Mouse (Mus musculus): Measurements from ENCODE around the gene Jag1. TPM values are rescaled to one million over a fixed set of nuclear protein-coding genes. Genes with fewer than 3 reads are reported as not detected.
A peak's percentile ranks its signal among the peaks of the same experiment; 100 is the strongest.

Gene Jag1
- 36.6 and 56.2 TPM in 2 replicates for polyA plus RNA-seq (2014; fragmentation: Nextera tagmentation; extraction: Ambion mirVana)

- no peak for ATAC-seq (ENCODE audit: low FRiP score, low TSS enrichment)
- Histone ChIP-seq H3K4me3 (ENCODE audit: low read length) (peak within 1 kb of the TSS; percentile 71), H3K36me3 (ENCODE audit: control insufficient read depth, insufficient read depth, low read length) (no peaks in the 10 kb centered on the region), H3K27ac (ENCODE audit: low read depth, low read length) (peak within 1 kb of the TSS; percentile 96), H3K9ac (ENCODE audit: low read depth, low read length) (peak within 1 kb of the TSS; percentile 83), H3K4me1 (ENCODE audit: control insufficient read depth, insufficient read depth, low read length) (peaks cover 14% of the 10 kb centered on the region), H3K27me3 (ENCODE audit: control insufficient read depth, insufficient read depth, low read length) (no peaks in the 10 kb centered on the region), H3K4me2 (replicated peaks; ENCODE audit: low read depth, low read length) (peak within 1 kb of the TSS; percentile 87), H3K9me3 (ENCODE audit: control insufficient read depth, low read length) (no peaks in the 10 kb centered on the region)
- under 1% methylated on average over 59 of the region's 59 CpGs for WGBS
Measured at GRCm38 (mm10) chr2:137116025-137116674, at the start of gene Jag1. Gene Jag1, minus strand, starts transcription at chr2:137116644.

- Histone ChIP-seq H3K9me3 (ENCODE audit: control insufficient read depth, low read length) (peaks cover 3% of the 10 kb centered on the region; the same call in 1 of the 2 replicates), H3K4me3 (ENCODE audit: low read length) (no peak overlapping the region), H3K27ac (ENCODE audit: low read depth, low read length) (no peak overlapping the region), H3K27me3 (ENCODE audit: control insufficient read depth, insufficient read depth, low read length) (no peaks in the 10 kb centered on the region), H3K9ac (ENCODE audit: low read depth, low read length) (no peak overlapping the region), H3K4me1 (ENCODE audit: control insufficient read depth, insufficient read depth, low read length) (no peaks in the 10 kb centered on the region), H3K36me3 (ENCODE audit: control insufficient read depth, insufficient read depth, low read length) (no peaks in the 10 kb centered on the region), H3K4me2 (replicated peaks; ENCODE audit: low read depth, low read length) (no peak overlapping the region)
- 55% methylated on average over 1 of the region's 1 CpGs for WGBS
- ATAC-seq (ENCODE audit: low FRiP score, low TSS enrichment) = peak; percentile 61; the same call in 1 of the 2 replicates
Measured at GRCm38 (mm10) chr2:137156018-137156417, 39.6 kb upstream of the Jag1 start.

- ATAC-seq (ENCODE audit: low FRiP score, low TSS enrichment) = peak; percentile 80
- Histone ChIP-seq H3K9ac (ENCODE audit: low read depth, low read length) (no peak overlapping the region), H3K9me3 (ENCODE audit: control insufficient read depth, low read length) (no peaks in the 10 kb centered on the region), H3K27ac (ENCODE audit: low read depth, low read length) (no peak overlapping the region; the same call in 1 of the 2 replicates), H3K4me2 (replicated peaks; ENCODE audit: low read depth, low read length) (no peak overlapping the region), H3K27me3 (ENCODE audit: control insufficient read depth, insufficient read depth, low read length) (no peaks in the 10 kb centered on the region), H3K4me1 (ENCODE audit: control insufficient read depth, insufficient read depth, low read length) (no peaks in the 10 kb centered on the region), H3K36me3 (ENCODE audit: control insufficient read depth, insufficient read depth, low read length) (no peaks in the 10 kb centered on the region), H3K4me3 (ENCODE audit: low read length) (no peak overlapping the region)
- 42% methylated on average over 4 of the region's 4 CpGs for WGBS
Measured at GRCm38 (mm10) chr2:137153825-137154224, 37.4 kb upstream of the Jag1 start.

- H3K27ac ChIP-seq (ENCODE audit: low read depth, low read length) = peak overlapping the region; percentile 11; the same call in 1 of the 2 replicates
- no peak overlapping the region for H3K4me2 ChIP-seq (replicated peaks; ENCODE audit: low read depth, low read length)
Measured at GRCm38 (mm10) chr2:137153172-137153667, 36.8 kb upstream of the Jag1 start.

GRCm38 (mm10) chr2:137150953-137151352, 34.5 kb upstream of the Jag1 start:
- WGBS = 100% methylated on average over 3 of the region's 3 CpGs
- H3K27me3 ChIP-seq (ENCODE audit: control insufficient read depth, insufficient read depth, low read length) = no peaks in the 10 kb centered on the region
- no peak for ATAC-seq (ENCODE audit: low FRiP score, low TSS enrichment)
- H3K27ac ChIP-seq (ENCODE audit: low read depth, low read length) = no peak overlapping the region
- H3K9me3 ChIP-seq (ENCODE audit: control insufficient read depth, low read length) = no peaks in the 10 kb centered on the region
- H3K4me1 ChIP-seq (ENCODE audit: control insufficient read depth, insufficient read depth, low read length) = no peaks in the 10 kb centered on the region
- H3K4me2 ChIP-seq (replicated peaks; ENCODE audit: low read depth, low read length) = no peak overlapping the region
- H3K4me3 ChIP-seq (ENCODE audit: low read length) = no peak overlapping the region
- no peak overlapping the region for H3K9ac ChIP-seq (ENCODE audit: low read depth, low read length)
- H3K36me3 ChIP-seq (ENCODE audit: control insufficient read depth, insufficient read depth, low read length) = no peaks in the 10 kb centered on the region

More at GRCm38 (mm10) chr2:137153172-137153667, 36.8 kb upstream of the Jag1 start:
- Histone ChIP-seq H3K27me3 (ENCODE audit: control insufficient read depth, insufficient read depth, low read length) (no peaks in the 10 kb centered on the region), H3K9me3 (ENCODE audit: control insufficient read depth, low read length) (no peaks in the 10 kb centered on the region), H3K4me1 (ENCODE audit: control insufficient read depth, insufficient read depth, low read length) (no peaks in the 10 kb centered on the region), H3K4me3 (ENCODE audit: low read length) (no peak overlapping the region), H3K36me3 (ENCODE audit: control insufficient read depth, insufficient read depth, low read length) (no peaks in the 10 kb centered on the region), H3K9ac (ENCODE audit: low read depth, low read length) (no peak overlapping the region)
- ATAC-seq (ENCODE audit: low FRiP score, low TSS enrichment) = peak; percentile 58; the same call in 1 of the 2 replicates
- 46% methylated on average over 10 of the region's 10 CpGs for WGBS

GRCm38 (mm10) chr2:137146938-137147666, 30.7 kb upstream of the Jag1 start:
- H3K9ac ChIP-seq (ENCODE audit: low read depth, low read length) = no peak overlapping the region
- no peak overlapping the region for H3K4me3 ChIP-seq (ENCODE audit: low read length)
- H3K27ac ChIP-seq (ENCODE audit: low read depth, low read length) = no peak overlapping the region
- no peaks in the 10 kb centered on the region for H3K27me3 ChIP-seq (ENCODE audit: control insufficient read depth, insufficient read depth, low read length)
- no peak for ATAC-seq (ENCODE audit: low FRiP score, low TSS enrichment)
- 80% methylated on average over 2 of the region's 2 CpGs for WGBS
- H3K9me3 ChIP-seq (ENCODE audit: control insufficient read depth, low read length) = no peaks in the 10 kb centered on the region
- no peaks in the 10 kb centered on the region for H3K4me1 ChIP-seq (ENCODE audit: control insufficient read depth, insufficient read depth, low read length)
- no peaks in the 10 kb centered on the region for H3K36me3 ChIP-seq (ENCODE audit: control insufficient read depth, insufficient read depth, low read length)
- H3K4me2 ChIP-seq (replicated peaks; ENCODE audit: low read depth, low read length) = no peak overlapping the region

- Histone ChIP-seq H3K9ac (ENCODE audit: low read depth, low read length) (no peak overlapping the region), H3K27ac (ENCODE audit: low read depth, low read length) (no peak overlapping the region), H3K4me1 (ENCODE audit: control insufficient read depth, insufficient read depth, low read length) (no peaks in the 10 kb centered on the region), H3K36me3 (ENCODE audit: control insufficient read depth, insufficient read depth, low read length) (no peaks in the 10 kb centered on the region), H3K9me3 (ENCODE audit: control insufficient read depth, low read length) (no peaks in the 10 kb centered on the region), H3K27me3 (ENCODE audit: control insufficient read depth, insufficient read depth, low read length) (no peaks in the 10 kb centered on the region), H3K4me2 (replicated peaks; ENCODE audit: low read depth, low read length) (no peak overlapping the region), H3K4me3 (ENCODE audit: low read length) (no peak overlapping the region)
- ATAC-seq (ENCODE audit: low FRiP score, low TSS enrichment) = no peak
- 85% methylated on average over 1 of the region's 1 CpGs for WGBS
Measured at GRCm38 (mm10) chr2:137138063-137138462, 21.6 kb upstream of the Jag1 start.

- ATAC-seq (ENCODE audit: low FRiP score, low TSS enrichment) = no peak
- WGBS = 86% methylated on average over 5 of the region's 5 CpGs
- Histone ChIP-seq H3K27me3 (ENCODE audit: control insufficient read depth, insufficient read depth, low read length) (no peaks in the 10 kb centered on the region), H3K9me3 (ENCODE audit: control insufficient read depth, low read length) (no peaks in the 10 kb centered on the region), H3K4me3 (ENCODE audit: low read length) (no peak overlapping the region), H3K4me2 (replicated peaks; ENCODE audit: low read depth, low read length) (no peak overlapping the region), H3K9ac (ENCODE audit: low read depth, low read length) (no peak overlapping the region), H3K36me3 (ENCODE audit: control insufficient read depth, insufficient read depth, low read length) (no peaks in the 10 kb centered on the region), H3K4me1 (ENCODE audit: control insufficient read depth, insufficient read depth, low read length) (no peaks in the 10 kb centered on the region), H3K27ac (ENCODE audit: low read depth, low read length) (no peak overlapping the region)
Measured at GRCm38 (mm10) chr2:137134035-137134434, 17.6 kb upstream of the Jag1 start.

- no peak for ATAC-seq (ENCODE audit: low FRiP score, low TSS enrichment)
- 75% methylated on average over 1 of the region's 1 CpGs for WGBS
Measured at GRCm38 (mm10) chr2:137124861-137125260, 8.4 kb upstream of the Jag1 start.

More at GRCm38 (mm10) chr2:137124861-137125260, 8.4 kb upstream of the Jag1 start:
- Histone ChIP-seq H3K27ac (ENCODE audit: low read depth, low read length) (no peak overlapping the region), H3K4me1 (ENCODE audit: control insufficient read depth, insufficient read depth, low read length) (peaks cover 4% of the 10 kb centered on the region; the same call in 1 of the 2 replicates), H3K4me3 (ENCODE audit: low read length) (no peak overlapping the region), H3K9me3 (ENCODE audit: control insufficient read depth, low read length) (peaks cover 5% of the 10 kb centered on the region; the same call in 1 of the 2 replicates), H3K27me3 (ENCODE audit: control insufficient read depth, insufficient read depth, low read length) (no peaks in the 10 kb centered on the region), H3K4me2 (replicated peaks; ENCODE audit: low read depth, low read length) (no peak overlapping the region), H3K36me3 (ENCODE audit: control insufficient read depth, insufficient read depth, low read length) (no peaks in the 10 kb centered on the region), H3K9ac (ENCODE audit: low read depth, low read length) (no peak overlapping the region)
